Mouse (Mus musculus) telencephalon, adult 2 months (tissue): ENCODE measurements at regions not wholly inside any gene's neighbourhood (a gene's known extent, or its start where the extent isn't known, plus 50 kb on each side); places are given as distances from the start of the nearest gene placed in this dataset.

ENCODE experiments used
- DNase-seq: peaks from one replicate; pipeline ENCODE4 v3.0.0-alpha.2; 2011; ENCODE audit warnings: low read depth, low spot score

- no peak for DNase-seq
Measured at GRCm38 (mm10) chr12:109662179-109662578, 62.0 kb upstream of the Rtl1 start.

GRCm38 (mm10) chr12:109674766-109675165, 74.6 kb upstream of the Rtl1 start:
- DNase-seq = no peak

DNA sequence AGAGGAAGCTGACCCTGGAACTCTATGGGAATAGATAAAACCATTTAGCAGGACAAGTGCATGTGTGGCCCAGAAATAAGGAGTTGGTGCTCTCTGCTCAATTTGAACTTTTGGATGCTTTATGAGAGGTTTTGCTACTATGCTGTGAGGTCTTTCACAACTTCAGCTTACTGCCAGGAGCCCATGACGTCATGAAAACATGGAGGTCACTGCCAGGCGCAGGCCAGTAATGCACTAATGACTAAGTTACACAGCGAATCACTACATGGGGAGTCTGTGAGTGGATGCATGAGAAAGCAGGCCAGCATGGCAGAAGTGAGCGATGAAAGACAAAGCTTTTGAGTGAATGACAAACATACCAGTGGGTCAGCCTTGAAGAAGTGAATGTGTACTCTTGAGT, 93.9 kb upstream of the Rtl1 start:
- no peak for DNase-seq

DNA sequence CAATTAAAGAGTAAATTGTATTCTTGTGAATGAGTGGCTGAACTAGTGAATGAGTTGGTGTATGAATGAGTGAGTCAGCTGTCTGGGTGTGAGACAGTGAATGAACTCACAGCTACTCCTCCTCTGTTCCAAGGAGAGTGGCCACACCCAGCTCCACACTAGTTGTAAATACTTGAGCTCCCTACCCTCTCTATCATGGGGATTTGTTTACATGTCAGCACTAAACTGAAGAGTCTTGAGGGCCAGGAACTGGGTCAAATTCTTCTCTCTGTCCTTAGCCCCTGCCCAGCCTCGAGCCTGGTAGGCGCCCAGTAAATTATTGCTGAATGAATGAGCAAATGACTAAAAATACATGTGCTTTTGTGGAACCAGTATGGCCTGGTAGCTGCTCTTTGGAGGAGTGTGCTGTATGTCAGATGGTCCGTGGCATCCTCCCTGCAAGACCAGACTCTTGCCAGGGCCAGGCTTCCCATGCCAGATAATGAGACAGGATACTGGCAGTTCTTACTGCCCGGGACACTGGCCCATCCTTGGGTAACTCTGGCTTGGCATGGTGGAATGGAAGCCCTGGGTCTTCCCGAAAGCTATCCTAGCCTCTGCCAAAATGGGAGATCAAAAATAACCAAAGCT, 94.8 kb upstream of the Rtl1 start:
- DNase-seq = peak; percentile 22

GRCm38 (mm10) chr12:109706820-109707219, 106.7 kb upstream of the Rtl1 start:
- DNase-seq = no peak

DNA sequence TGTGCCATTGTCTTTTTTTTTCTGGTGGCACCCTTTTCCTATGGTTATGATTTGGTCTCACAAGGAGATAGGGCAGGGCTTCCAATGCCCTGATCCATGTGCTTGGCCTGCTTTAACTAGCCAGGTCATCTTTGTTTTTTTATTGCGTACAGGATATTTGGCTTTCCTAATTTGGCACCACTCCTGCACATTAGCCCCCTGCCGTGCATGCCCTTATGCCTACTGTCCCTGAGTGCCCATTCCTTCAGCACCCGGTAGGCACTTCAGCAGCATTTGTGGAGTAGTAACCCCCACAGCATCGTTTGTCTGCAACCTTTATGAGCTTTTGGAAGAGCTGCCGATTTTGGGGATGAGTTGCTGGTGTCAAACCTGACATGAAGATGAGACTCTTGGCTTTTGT, 109.5 kb upstream of the Rtl1 start:
- DNase-seq = no peak

DNA sequence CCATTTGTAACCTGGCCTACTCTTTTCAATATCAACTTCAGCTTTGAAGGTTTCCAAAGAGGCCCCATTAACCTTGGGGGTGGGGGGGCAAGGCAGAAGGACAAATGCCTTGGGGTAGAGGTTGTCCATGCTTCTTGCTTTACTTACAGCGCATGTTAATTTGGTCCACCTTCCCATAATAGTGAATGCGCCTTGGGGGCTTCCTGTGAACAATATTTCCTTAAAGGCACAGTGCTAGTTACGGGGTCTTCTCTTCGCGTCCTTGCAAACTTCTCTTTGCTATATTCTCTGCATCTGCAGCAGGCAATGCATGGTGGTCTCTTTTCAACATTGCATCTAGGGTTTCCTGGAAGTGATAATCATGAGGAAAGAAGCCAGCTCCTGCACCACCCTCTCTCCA, 111.3 kb upstream of the Rtl1 start:
- DNase-seq = no peak

- DNase-seq = no peak
Measured at GRCm38 (mm10) chr12:109711946-109712345, 111.8 kb upstream of the Rtl1 start.

DNA sequence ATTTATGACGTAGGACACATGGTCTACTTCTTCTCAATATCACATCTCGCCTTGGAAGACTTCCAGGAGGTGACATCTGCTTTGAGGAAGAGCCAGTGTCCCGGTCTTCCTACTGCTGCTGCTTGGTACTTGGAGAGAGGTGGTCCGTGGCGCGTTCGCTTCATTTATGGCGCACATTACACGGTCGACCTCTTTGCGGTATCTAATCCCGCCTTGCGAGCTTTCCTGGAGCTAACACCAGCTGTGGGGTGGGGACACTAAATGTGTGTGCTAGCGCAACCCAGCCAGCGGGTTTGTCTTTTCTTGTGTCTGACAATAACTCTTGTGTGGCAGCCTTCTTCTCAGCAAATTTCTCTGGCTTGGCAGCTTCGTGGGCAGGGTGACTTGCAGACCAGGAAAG, 112.3 kb upstream of the Rtl1 start:
- DNase-seq = no peak

GRCm38 (mm10) chr12:109713041-109713440, 112.9 kb upstream of the Rtl1 start:
- DNase-seq = no peak

GRCm38 (mm10) chr12:109714061-109714460, 113.9 kb upstream of the Rtl1 start:
- peak; percentile 40 for DNase-seq

- no peak for DNase-seq
Measured at GRCm38 (mm10) chr12:109716991-109717390, 116.9 kb upstream of the Rtl1 start.

GRCm38 (mm10) chr12:109718036-109718435, 117.9 kb upstream of the Rtl1 start:
- no peak for DNase-seq

DNA sequence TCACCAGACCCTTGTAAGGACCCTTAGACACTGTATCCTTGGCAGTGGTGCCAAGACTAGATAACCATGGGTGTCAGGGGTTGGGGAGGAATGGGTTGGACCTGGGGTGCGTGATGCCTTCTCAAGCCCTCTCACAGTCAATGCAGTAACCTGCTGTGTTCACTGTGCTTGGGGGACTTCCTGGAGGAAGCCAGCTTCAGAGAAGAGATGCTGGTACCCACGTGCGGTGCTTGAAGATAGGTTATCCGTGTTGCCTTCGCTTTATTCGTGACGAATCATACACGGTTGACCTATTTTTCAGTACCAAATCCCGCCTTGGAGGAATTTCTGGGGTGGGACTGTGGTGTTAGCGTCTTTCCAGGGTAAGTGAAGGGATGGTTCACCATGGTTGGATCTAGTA, 138.1 kb upstream of the Rtl1 start:
- no peak for DNase-seq

DNA sequence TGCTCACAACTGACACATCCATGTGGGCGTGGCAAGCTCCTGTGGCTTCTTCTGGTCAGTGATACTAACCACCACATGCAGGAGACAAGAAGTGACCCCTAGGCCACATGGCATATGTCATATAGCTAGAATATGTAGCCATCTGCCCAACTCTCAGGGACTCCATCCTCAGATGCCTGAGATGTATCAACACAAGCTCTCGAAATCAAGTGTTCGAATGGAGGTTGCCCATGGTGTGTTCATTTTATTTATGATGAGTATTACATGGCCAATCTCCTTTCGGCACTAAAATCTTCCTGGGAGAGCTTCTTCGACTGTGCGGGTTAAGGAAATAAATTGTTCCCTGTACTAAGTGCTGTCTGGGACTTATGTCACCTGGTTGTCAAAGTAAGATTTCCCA, 138.8 kb upstream of the Rtl1 start:
- no peak for DNase-seq

GRCm38 (mm10) chr12:109742486-109742885, 142.4 kb upstream of the Rtl1 start:
- no peak for DNase-seq

DNA sequence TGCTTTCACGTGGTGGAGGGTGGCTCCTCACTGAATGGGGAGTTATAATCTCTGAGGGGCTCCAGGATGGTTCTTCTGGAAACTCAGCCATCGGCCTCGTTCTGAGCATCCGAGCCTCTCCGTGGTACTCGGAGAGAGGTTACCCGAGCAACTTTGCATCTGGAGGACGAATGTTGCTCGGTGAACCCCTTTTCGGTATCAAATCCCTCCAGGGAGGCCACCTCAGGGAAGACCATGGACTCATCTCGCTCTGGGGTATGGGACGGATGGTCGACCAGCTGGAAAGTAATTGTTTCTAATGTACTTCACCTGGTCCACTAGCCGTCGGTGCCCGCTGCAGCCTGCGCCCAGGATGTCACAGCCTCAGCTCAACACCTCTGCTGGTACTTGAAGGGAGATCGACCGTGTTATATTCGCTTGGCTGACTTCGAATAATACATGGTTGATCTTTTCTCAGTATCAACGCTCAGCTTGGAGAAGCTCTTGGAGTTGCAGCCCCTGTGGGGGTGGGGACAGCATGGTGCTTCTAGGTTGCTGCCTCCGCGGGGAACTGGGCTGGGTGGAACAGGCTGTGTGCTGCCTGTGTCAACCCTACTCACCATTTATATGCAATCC, 143.0 kb upstream of the Rtl1 start:
- DNase-seq = no peak

- no peak for DNase-seq
Measured at GRCm38 (mm10) chr12:109744186-109744585, 144.1 kb upstream of the Rtl1 start.

DNA sequence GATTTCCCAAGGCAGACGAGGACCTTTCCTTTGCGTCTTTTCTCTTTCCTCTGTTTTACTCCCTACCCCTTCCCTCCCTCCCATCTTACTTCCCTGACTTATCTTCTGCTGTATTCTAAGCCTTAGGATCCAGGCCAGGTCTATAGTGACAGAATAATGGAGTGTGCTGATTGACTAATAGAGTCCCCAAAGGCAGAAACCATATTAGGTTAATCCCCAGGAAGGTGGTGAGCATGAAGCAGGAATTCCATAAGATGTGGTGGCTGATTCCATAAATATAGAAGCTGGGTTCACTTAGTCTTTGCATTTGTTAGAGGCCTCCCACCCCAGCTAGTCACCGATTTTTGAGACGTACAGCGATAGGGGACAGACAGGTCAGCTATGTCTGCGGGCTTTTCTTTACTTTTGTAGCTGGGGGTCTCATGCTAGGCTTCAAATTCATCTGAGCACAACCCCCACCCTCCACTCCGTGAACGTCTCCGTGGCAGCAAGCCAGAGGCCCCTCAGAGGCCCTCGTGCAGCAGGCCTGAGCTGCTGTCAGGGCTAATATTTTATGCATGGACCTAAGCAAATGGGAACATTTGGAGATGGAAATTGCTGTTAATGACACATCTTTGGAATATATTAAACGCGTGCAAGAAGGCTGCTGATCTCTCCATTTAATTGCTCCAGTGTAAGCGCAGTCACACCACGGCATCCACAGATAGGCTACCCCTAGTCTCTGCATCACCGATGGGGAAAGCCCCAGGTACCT, 145.8 kb upstream of the Rtl1 start:
- DNase-seq = no peak

DNA sequence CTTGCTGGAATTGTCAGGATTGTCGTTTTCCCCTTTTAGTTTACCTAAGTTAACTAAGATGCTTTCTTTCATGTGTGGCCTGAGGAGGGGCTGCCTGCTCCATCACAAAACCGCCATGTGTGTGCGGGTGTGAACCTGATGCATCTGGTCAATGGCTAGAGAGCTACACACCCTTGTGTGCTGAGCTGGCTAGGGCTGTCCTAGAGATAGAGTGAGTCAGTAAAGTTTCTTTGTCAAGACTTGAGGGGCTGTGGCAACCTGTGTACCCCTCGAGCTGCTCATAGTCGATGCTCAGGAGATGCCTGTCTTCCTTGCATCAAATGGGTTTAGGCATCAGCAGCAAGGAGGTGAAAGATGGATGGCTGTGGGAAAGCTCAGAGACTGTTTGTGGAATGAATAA, 147.1 kb upstream of the Rtl1 start:
- no peak for DNase-seq

DNA sequence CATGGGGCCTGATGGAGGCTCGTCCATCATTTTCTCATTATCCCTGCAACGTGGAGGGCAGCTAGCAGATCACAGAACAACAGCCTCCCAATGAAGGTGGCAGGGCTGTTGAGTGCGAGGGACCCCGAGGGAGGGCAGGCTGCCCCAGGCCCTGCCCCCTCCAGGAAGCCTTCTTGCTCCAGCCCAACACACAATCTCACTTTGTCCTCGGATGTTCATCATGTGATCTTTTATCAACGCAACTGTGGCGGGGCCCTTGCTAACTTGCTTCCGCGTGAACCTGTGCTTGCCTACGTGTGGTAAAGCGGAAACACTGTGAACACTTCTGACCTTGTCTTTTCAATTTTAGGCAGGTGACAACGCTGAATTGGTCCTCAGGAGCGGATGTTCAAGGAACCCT, 147.6 kb upstream of the Rtl1 start:
- no peak for DNase-seq

DNA sequence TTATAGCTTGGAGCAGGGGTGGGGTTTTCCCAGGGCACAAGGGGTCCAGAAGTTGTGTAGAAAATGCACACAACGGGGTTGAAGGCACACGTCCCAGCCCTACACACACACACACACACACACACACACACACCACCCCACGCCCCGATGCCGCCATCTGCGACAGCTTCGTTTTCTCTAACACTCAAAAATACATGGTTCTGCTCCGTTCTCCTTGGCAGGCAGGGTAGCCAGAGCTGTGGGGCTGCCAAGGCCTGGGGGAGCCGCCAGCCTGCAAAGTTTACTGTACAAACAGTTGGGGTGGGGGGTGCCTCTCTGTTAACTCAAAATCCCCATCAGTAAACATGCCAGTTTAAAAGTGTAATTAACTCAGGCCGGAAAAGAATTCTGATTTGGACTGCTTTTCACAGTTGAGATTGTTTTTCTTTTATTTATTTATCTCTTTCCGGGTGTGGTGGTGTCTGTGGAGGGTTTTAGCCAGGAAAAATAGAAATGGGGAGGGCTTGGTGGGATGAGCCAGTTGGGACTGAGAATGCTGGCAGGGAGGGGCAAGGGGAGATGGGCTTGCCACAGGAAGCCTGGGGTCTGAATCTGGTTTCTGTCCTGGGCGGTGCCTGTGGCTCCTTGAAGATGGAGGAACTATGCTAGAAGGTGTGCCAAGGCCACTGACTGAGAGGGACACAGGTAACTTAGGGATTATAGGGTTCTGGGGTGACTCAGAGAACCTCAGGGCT, 148.4 kb upstream of the Rtl1 start:
- DNase-seq = peak; percentile 41
